In genomic region chrX:94445427-94445826, GRCm38 (mm10) we compare ENCODE assay signal across 5 mouse cellular contexts.
A peak's percentile ranks its signal among the peaks of the same experiment; 100 is the strongest.
ATAC-seq lines count a peak whose summit lies in the region.
"Not testable (repeated sequence)": the region's sequence is repeated elsewhere in the genome, so short reads cannot be mapped to it uniquely, and the experiment has no call there.

No protein-coding gene starts in this region.

- H3K4me1 ChIP-seq in heart, embryonic 12.5 days (replicated peaks), result not testable (repeated sequence)
- H3K4me1 ChIP-seq in liver, embryonic 12.5 days, result peaks cover 11% of the 10 kb centered on the region; the same call in 1 of the 2 replicates
- H3K4me1 ChIP-seq in liver, embryonic 15.5 days (replicated peaks), result peaks cover 11% of the 10 kb centered on the region

- H3K36me3 ChIP-seq in heart, embryonic 12.5 days; liver, embryonic 12.5 days; liver, embryonic 15.5 days (replicated peaks): not testable (repeated sequence)

- not testable (repeated sequence) for H3K9ac ChIP-seq in heart, embryonic 12.5 days; liver, embryonic 12.5 days; liver, embryonic 15.5 days

- H3K9me3 ChIP-seq in heart, embryonic 12.5 days (replicated peaks); liver, embryonic 12.5 days (replicated peaks); liver, embryonic 15.5 days (replicated peaks): not testable (repeated sequence)

- peak; percentile 81 for ATAC-seq in erythroblast, adult 5-6 weeks (replicated peaks; ENCODE audit: low FRiP score, poor library complexity, severe bottlenecking)
- peak; percentile 79 for ATAC-seq in heart, embryonic 12.5 days (ENCODE audit: insufficient number of reproducible peaks, low FRiP score)
- peak; percentile 96 for ATAC-seq in liver, embryonic 12.5 days
- ATAC-seq in liver, embryonic 15.5 days (ENCODE audit: insufficient read depth), result peak; percentile 95
- peak; percentile 89 for ATAC-seq in megakaryocyte progenitor cell, adult 5-6 weeks (replicated peaks; ENCODE audit: poor library complexity)

- peaks cover 14% of the 10 kb centered on the region; the same call in 1 of the 2 replicates for H3K27me3 ChIP-seq in heart, embryonic 12.5 days (replicated peaks)
- H3K27me3 ChIP-seq in liver, embryonic 12.5 days (replicated peaks); liver, embryonic 15.5 days: not testable (repeated sequence)

- H3K27ac ChIP-seq in heart, embryonic 12.5 days (ENCODE audit: poor library complexity, severe bottlenecking), result not testable (repeated sequence)
- H3K27ac ChIP-seq in liver, embryonic 12.5 days, result peak overlapping the region; percentile 64; the same call in 1 of the 2 replicates
- peak overlapping the region; percentile 38; the same call in 1 of the 2 replicates for H3K27ac ChIP-seq in liver, embryonic 15.5 days (replicated peaks)

- no CpG with 5 or more reads among the region's 3 CpGs for WGBS in heart, embryonic 12.5 days
- no CpG with 5 or more reads among the region's 3 CpGs for WGBS in liver, embryonic 12.5 days (ENCODE audit: insufficient replicate concordance)
- WGBS in liver, embryonic 15.5 days (ENCODE audit: insufficient replicate concordance), result no CpG with 5 or more reads among the region's 3 CpGs

- not testable (repeated sequence) for H3K4me3 ChIP-seq in heart, embryonic 12.5 days; liver, embryonic 12.5 days; liver, embryonic 15.5 days (replicated peaks)

- not testable (repeated sequence) for H3K4me2 ChIP-seq in heart, embryonic 12.5 days; liver, embryonic 12.5 days; liver, embryonic 15.5 days
